Mouse (Mus musculus) layer of hippocampus, adult 11-12 months (tissue): Measurements from ENCODE around the gene S100a10.

Source experiments
- DNase-seq: peaks from one replicate; pipeline ENCODE4 v3.0.0; 2022; ENCODE audit warnings: low spot score

The S100a10 gene

GRCm38 (mm10) chr3:93580946-93581345, 26.1 kb downstream of the S100a10 start:
- DNase-seq = no peak

- no peak for DNase-seq
These were observed 26.8 kb downstream of the S100a10 start for GRCm38 (mm10) chr3:93581687-93582086.

GRCm38 (mm10) chr3:93583056-93583455, 28.2 kb downstream of the S100a10 start:
- no peak for DNase-seq

- no peak for DNase-seq
These were observed 34.7 kb downstream of the S100a10 start for GRCm38 (mm10) chr3:93589629-93590028.

GRCm38 (mm10) chr3:93590256-93590655, 35.4 kb downstream of the S100a10 start:
- DNase-seq = no peak

- no peak for DNase-seq
These were observed 37.2 kb downstream of the S100a10 start for GRCm38 (mm10) chr3:93592100-93592499.

- no peak for DNase-seq
These were observed 38.1 kb downstream of the S100a10 start for GRCm38 (mm10) chr3:93592976-93593375.

GRCm38 (mm10) chr3:93593512-93593911, 38.6 kb downstream of the S100a10 start:
- peak; percentile 32 for DNase-seq

- no peak for DNase-seq
These were observed 41.8 kb downstream of the S100a10 start for GRCm38 (mm10) chr3:93596632-93597031.

GRCm38 (mm10) chr3:93597221-93597913, 42.5 kb downstream of the S100a10 start:
- peak; percentile 25 for DNase-seq

GRCm38 (mm10) chr3:93597970-93598369, 43.1 kb downstream of the S100a10 start:
- DNase-seq = no peak

- no peak for DNase-seq
These were observed 45.3 kb downstream of the S100a10 start for GRCm38 (mm10) chr3:93600206-93600605.

- no peak for DNase-seq
These were observed 47.0 kb downstream of the S100a10 start for GRCm38 (mm10) chr3:93601903-93602302.

- peak; percentile 19 for DNase-seq
These were observed 54.1 kb downstream of the S100a10 start for GRCm38 (mm10) chr3:93608970-93609369.
